Mouse (Mus musculus): ENCODE data around the gene Grik4.

Gene Grik4

GRCm38 (mm10) chr9:42548981-42549380, 395.3 kb downstream of the Grik4 start:
- no peak for DNase-seq

GRCm38 (mm10) chr9:42544521-42544920, 399.8 kb downstream of the Grik4 start:
- DNase-seq: no peak

GRCm38 (mm10) chr9:42533491-42533890, 410.8 kb downstream of the Grik4 start:
- DNase-seq: no peak

- no peak for DNase-seq
Observed at GRCm38 (mm10) chr9:42533041-42533440, 411.3 kb downstream of the Grik4 start.

- DNase-seq: no peak
Observed at GRCm38 (mm10) chr9:42531951-42532350, 412.3 kb downstream of the Grik4 start.

- DNase-seq: no peak
Observed at GRCm38 (mm10) chr9:42530221-42531152, 413.8 kb downstream of the Grik4 start.

- DNase-seq: peak; percentile 39
Observed at GRCm38 (mm10) chr9:42520587-42521084, 423.7 kb downstream of the Grik4 start.

- no peak for DNase-seq
Observed at GRCm38 (mm10) chr9:42518163-42518562, 426.1 kb downstream of the Grik4 start.

- DNase-seq: no peak
Observed at GRCm38 (mm10) chr9:42513159-42513558, 431.1 kb downstream of the Grik4 start.

- DNase-seq: no peak
Observed at GRCm38 (mm10) chr9:42512312-42512711, 432.0 kb downstream of the Grik4 start.

GRCm38 (mm10) chr9:42508235-42508634, 436.1 kb downstream of the Grik4 start:
- DNase-seq: no peak

- DNase-seq: no peak
Observed at GRCm38 (mm10) chr9:42507709-42508108, 436.6 kb downstream of the Grik4 start, which contains the start of gene Tbcel. Gene Tbcel, minus strand, starts transcription at chr9:42507809.

GRCm38 (mm10) chr9:42507022-42507421, 437.3 kb downstream of the Grik4 start:
- DNase-seq: no peak

GRCm38 (mm10) chr9:42504971-42505510, 439.3 kb downstream of the Grik4 start:
- no peak for DNase-seq

GRCm38 (mm10) chr9:42504559-42504958, 439.7 kb downstream of the Grik4 start:
- no peak for DNase-seq

- DNase-seq: no peak
Observed at GRCm38 (mm10) chr9:42503709-42504108, 440.6 kb downstream of the Grik4 start.

GRCm38 (mm10) chr9:42496296-42496695, 448.0 kb downstream of the Grik4 start:
- no peak for DNase-seq

- no peak for DNase-seq
Observed at GRCm38 (mm10) chr9:42491780-42492179, 452.5 kb downstream of the Grik4 start.

GRCm38 (mm10) chr9:42490589-42491382, 453.5 kb downstream of the Grik4 start:
- no peak for DNase-seq

GRCm38 (mm10) chr9:42488071-42488470, 456.2 kb downstream of the Grik4 start:
- no peak for DNase-seq

GRCm38 (mm10) chr9:42486913-42487312, 457.4 kb downstream of the Grik4 start:
- no peak for DNase-seq

- DNase-seq: no peak
Observed at GRCm38 (mm10) chr9:42484667-42485066, 459.6 kb downstream of the Grik4 start.

GRCm38 (mm10) chr9:42482944-42483343, 461.3 kb downstream of the Grik4 start:
- no peak for DNase-seq
